12 mouse cellular contexts compared by ENCODE assay signal in the genomic region with DNA sequence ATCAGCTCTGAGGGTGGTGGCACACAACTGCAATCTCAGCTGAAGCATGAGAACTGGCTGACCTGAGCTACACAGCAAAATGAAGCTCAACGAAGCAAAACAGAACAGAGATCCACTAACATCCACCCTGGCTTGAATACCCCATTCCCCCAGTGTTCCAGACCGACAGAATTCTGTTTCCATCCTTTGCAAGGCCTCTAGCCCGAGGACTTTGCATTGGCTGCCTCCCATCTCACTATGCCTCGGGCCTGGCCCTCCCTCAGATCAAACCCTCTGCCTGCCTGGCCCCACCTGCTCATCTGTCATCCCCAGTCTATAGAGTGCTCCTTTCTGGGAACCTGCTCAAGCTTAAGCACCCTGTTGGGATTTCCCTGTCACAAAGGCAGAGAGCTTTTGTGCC.
"Had no signal": no experiment of that assay in that cellular context is flagged by ENCODE, and none has a peak within 500 bp of the region (broad histone marks: within the 10 kb centered on the region; RNA-seq: fewer than 3 reads in every experiment).

No protein-coding gene starts in this region.

- H3K36me3 ChIP-seq: intestine, embryonic 15.5 days; limb, embryonic 10.5 days; limb, embryonic 13.5 days; liver, embryonic 13.5 days had no signal

- H3K27me3 ChIP-seq: intestine, embryonic 15.5 days; limb, embryonic 13.5 days had no signal

- H3K9me3 ChIP-seq: intestine, embryonic 15.5 days; limb, embryonic 10.5 days; limb, embryonic 13.5 days; liver, embryonic 13.5 days had no signal

- ATAC-seq: intestine, embryonic 15.5 days had no signal

- H3K27ac ChIP-seq: intestine, embryonic 15.5 days; layer of hippocampus, adult 2 months; limb, embryonic 10.5 days; limb, embryonic 13.5 days; liver, embryonic 13.5 days had no signal

- H3K4me1 ChIP-seq: limb, embryonic 13.5 days had no signal

- H3K4me3 ChIP-seq: intestine, embryonic 15.5 days; layer of hippocampus, adult 2 months; limb, embryonic 10.5 days; limb, embryonic 13.5 days; liver, embryonic 13.5 days had no signal

- DNase-seq: layer of hippocampus, adult 9-11 months; liver; liver, embryonic 13.5 days; lung, adult 2 months; lung, postnatal 14 days; midbrain, embryonic 14.5 days; thymus, postnatal 25 days had no signal

- H3K4me2 ChIP-seq: intestine, embryonic 15.5 days; limb, embryonic 13.5 days; liver, embryonic 13.5 days; midbrain, embryonic 11.5 days had no signal

- H3K9ac ChIP-seq: intestine, embryonic 15.5 days; limb, embryonic 13.5 days; liver, embryonic 13.5 days had no signal
